Mouse (Mus musculus) forebrain, postnatal 0 days (tissue): ENCODE results near the gene Gm10644. TPM values are rescaled to one million over a fixed set of nuclear protein-coding genes. Genes with fewer than 3 reads are reported as not detected.

Source experiments
- ATAC-seq: fragments of 200-750 bp; cut with Nextera tagmentation; 2 replicates; pipeline ENCODE4 v1.8.0; 2017; ENCODE audit warnings: mild to moderate bottlenecking, moderate library complexity
- DNase-seq: peaks from one replicate; pipeline ENCODE4 v3.0.0-alpha.2; 2015
- H3K27ac ChIP-seq: fragments of 300-500 bp; sonication (generic); 2 replicates; pipeline ENCODE4 v1.5.1; 2014; ENCODE audit warnings: low read depth, mild to moderate bottlenecking, antibody characterized with exemption, low read length, moderate library complexity, mixed read lengths
- H3K27me3 ChIP-seq: fragments of 300-500 bp; sonication (generic); 2 replicates; pipeline ENCODE4 v1.6.1; 2014; ENCODE audit warnings: mild to moderate bottlenecking, low read length, mixed read lengths; ENCODE audit not compliant: insufficient read depth
- H3K36me3 ChIP-seq: fragments of 300-500 bp; sonication (generic); 2 replicates; pipeline ENCODE4 v1.6.1; 2014; ENCODE audit warnings: mild to moderate bottlenecking, moderate library complexity; ENCODE audit not compliant: insufficient read depth
- H3K4me1 ChIP-seq: fragments of 300-500 bp; sonication (generic); 2 replicates; pipeline ENCODE4 v1.6.1; 2014; ENCODE audit warnings: antibody characterized with exemption; ENCODE audit not compliant: insufficient read depth
- H3K4me2 ChIP-seq: fragments of 300-500 bp; sonication (generic); 2 replicates; pipeline ENCODE4 v1.6.1; 2014; ENCODE audit warnings: low read depth, mild to moderate bottlenecking, moderate library complexity
- H3K4me3 ChIP-seq: fragments of 300-500 bp; sonication (generic); 2 replicates; pipeline ENCODE4 v1.5.1; 2014; ENCODE audit warnings: low read depth, low read length, mixed read lengths
- H3K9ac ChIP-seq: fragments of 300-500 bp; sonication (generic); 2 replicates; pipeline ENCODE4 v1.6.1; 2014; ENCODE audit warnings: mild to moderate bottlenecking
- H3K9me3 ChIP-seq: fragments of 300-500 bp; sonication (generic); 2 replicates; pipeline ENCODE4 v1.6.1; 2016; ENCODE audit warnings: low read length
- CTCF ChIP-seq: sonication (generic); IDR thresholded peaks from 2 replicates; pipeline ENCODE4 v1.5.1; 2016; ENCODE audit warnings: antibody characterized with exemption, control low read depth, low read depth
- WGBS: fragments of 180-500 bp; shearing (Covaris S2); extraction: QIAGEN DNeasy Blood & Tissue Kit; methylation state at CpG from one replicate; pipeline ENCODE4 v1.1.7; 2014; 5-methylcytosine and 5-hydroxymethylcytosine counted together
- polyA plus RNA-seq: library from polyadenylated mRNA; unstranded; fragments of >200 nt; fragmentation: Nextera tagmentation; extraction: Ambion mirVana; gene quantifications from 2 replicates; pipeline ENCODE4 v1.2.1, GENCODE M21; 2015
- total RNA-seq: library from RNA; depleted of rRNA; stranded (reverse); fragments of >200 nt; gene quantifications from 2 replicates; pipeline ENCODE4 v1.2.3, GENCODE M21; 2014

The Gm10644 gene
- total and polyA plus RNA-seq, 2 experiments from 2014 or later: 0.14 to 0.40 TPM

DNA sequence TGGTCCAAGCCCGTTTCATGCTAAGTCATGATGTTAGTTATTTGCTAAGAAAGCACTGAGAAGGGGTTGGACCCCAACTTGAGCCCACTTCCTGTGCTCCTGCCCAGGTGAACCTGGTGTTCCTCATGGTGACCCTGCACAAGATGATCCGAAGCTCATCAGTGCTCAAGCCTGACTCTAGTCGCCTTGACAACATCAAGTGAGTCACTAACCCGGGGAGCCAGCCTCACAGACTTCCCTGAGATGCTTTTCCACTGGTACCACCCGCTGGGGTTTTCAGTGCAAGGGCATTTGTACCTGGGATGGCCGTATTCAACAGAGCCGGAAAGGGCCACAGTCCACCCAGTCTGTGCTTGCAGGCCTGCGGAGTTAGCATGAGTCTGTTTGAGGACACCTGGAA, 19.6 kb downstream of the Gm10644 start:
- WGBS: 91% methylated on average over 8 of the region's 8 CpGs
- no peaks in the 10 kb centered on the region for H3K9me3 ChIP-seq
- H3K36me3 ChIP-seq: peaks cover 93% of the 10 kb centered on the region
- DNase-seq (no peak), ATAC-seq (no peak)
- no peak overlapping the region for H3K4me3 ChIP-seq
- H3K4me1 ChIP-seq: no peaks in the 10 kb centered on the region
- H3K9ac ChIP-seq: no peak overlapping the region
- H3K4me2 ChIP-seq: no peak overlapping the region
- no peak for TF ChIP-seq CTCF
- no peak overlapping the region for H3K27ac ChIP-seq
- no peaks in the 10 kb centered on the region for H3K27me3 ChIP-seq

DNA sequence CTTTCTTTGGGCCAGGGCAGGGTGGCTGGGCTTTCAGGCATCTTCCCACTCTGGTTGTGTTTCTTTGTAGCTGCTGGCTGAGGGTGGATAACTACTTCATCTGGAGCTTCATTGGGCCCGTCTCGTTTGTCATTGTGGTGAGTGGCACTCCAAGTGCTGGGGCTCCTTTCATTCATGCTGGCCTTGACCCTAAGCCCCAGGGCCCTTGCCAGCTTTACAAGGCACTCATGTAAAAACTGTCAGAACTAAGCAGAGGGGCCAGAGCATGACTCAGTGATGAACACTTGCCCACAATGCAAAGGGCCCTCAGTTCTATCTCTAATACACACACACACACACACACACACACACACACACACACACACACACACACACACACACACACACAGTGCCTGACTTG, 20.0 kb downstream of the Gm10644 start:
- no peak overlapping the region for H3K27ac ChIP-seq

DNA sequence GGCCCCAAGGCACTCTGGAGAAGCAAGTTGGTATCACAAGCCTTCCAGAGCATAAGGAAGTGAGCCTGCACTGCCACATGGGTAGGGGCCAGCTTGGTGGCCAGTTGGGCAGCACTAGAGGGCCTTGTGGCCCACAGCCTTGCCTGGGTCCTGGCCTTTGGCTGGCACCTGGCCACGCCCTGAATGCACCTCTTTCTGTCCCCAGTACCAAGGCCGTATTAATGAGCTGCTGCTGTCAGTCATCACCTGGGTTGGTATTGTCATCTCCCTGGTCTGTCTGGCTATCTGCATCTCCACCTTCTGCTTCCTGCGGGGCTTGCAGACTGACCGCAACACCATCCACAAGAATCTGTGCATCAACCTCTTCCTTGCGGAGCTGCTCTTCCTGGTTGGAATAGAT, 20.8 kb downstream of the Gm10644 start:
- ATAC-seq: no peak
- TF ChIP-seq CTCF: no peak
- peaks cover 100% of the 10 kb centered on the region for H3K36me3 ChIP-seq

More for the DNA sequence above, 20.0 kb downstream of the Gm10644 start:
- no peak for TF ChIP-seq CTCF
- no peaks in the 10 kb centered on the region for H3K9me3 ChIP-seq
- no peak overlapping the region for H3K4me2 ChIP-seq
- WGBS: 74% methylated on average over 2 of the region's 2 CpGs
- no peak for DNase-seq
- no peaks in the 10 kb centered on the region for H3K27me3 ChIP-seq
- no peak for ATAC-seq
- peaks cover 98% of the 10 kb centered on the region for H3K36me3 ChIP-seq
- H3K9ac ChIP-seq: no peak overlapping the region
- no peak overlapping the region for H3K4me3 ChIP-seq
- no peaks in the 10 kb centered on the region for H3K4me1 ChIP-seq

DNA sequence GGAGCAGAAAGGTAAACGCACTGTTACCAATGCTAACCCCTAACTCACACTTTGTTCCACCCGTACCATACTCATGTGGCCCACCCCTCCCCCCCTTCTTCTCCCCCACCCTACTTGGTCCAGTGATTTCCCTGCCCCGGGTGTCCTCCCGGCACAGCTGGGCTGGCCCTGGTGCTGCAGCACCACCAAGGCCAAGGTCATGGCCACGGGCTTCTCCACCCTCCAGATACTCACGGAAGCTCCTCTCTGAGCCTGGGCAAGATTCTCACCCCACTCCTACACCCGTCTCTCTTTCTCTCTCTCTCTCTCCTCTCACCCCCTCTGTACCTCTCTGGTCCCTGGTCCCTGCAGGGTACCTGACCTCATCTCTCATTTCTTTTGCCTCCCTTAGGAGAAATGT, 28.7 kb downstream of the Gm10644 start:
- H3K36me3 ChIP-seq: peaks cover 87% of the 10 kb centered on the region
- no peak overlapping the region for H3K9ac ChIP-seq
- TF ChIP-seq CTCF: no peak

More for the DNA sequence above, 20.8 kb downstream of the Gm10644 start:
- Histone ChIP-seq H3K9me3 (no peaks in the 10 kb centered on the region), H3K9ac (no peak overlapping the region), H3K27me3 (no peaks in the 10 kb centered on the region), H3K27ac (no peak overlapping the region), H3K4me2 (no peak overlapping the region), H3K4me1 (no peaks in the 10 kb centered on the region), H3K4me3 (no peak overlapping the region)
- WGBS: 85% methylated on average over 5 of the region's 5 CpGs
- DNase-seq: no peak

DNA sequence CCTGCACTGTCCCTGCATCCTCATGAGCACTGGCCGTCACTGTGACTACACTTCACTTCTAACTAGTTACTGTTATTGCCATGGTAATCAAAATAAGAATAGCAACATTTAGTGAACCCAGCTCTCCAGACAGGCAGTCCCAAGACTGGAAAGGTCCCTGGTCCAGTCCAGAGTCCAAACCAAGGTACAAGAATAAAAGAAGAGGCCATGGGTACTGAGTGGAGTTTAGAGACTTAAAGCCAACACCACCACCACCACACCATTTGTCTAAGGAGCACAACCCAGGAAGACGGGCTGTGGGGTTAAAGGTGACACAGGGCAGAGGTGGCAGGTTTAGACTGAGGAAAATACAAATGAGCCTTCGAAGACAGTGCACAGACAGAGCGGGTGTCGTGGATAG, 30.4 kb downstream of the Gm10644 start:
- H3K9ac ChIP-seq: no peak overlapping the region
- H3K9me3 ChIP-seq: no peaks in the 10 kb centered on the region
- DNase-seq (no peak), ATAC-seq (no peak)
- H3K4me1 ChIP-seq: no peaks in the 10 kb centered on the region
- no peaks in the 10 kb centered on the region for H3K27me3 ChIP-seq
- no peak overlapping the region for H3K4me2 ChIP-seq
- TF ChIP-seq CTCF: no peak
- H3K36me3 ChIP-seq: peaks cover 85% of the 10 kb centered on the region
- H3K27ac ChIP-seq: no peak overlapping the region
- WGBS: 90% methylated on average over 5 of the region's 5 CpGs
- H3K4me3 ChIP-seq: no peak overlapping the region

More for the DNA sequence above, 28.7 kb downstream of the Gm10644 start:
- H3K27ac ChIP-seq: no peak overlapping the region
- ATAC-seq: no peak
- H3K27me3 ChIP-seq: no peaks in the 10 kb centered on the region
- H3K4me3 ChIP-seq: no peak overlapping the region
- H3K9me3 ChIP-seq: no peaks in the 10 kb centered on the region
- DNase-seq: no peak
- 84% methylated on average over 7 of the region's 7 CpGs for WGBS
- no peak overlapping the region for H3K4me2 ChIP-seq
- H3K4me1 ChIP-seq: no peaks in the 10 kb centered on the region

DNA sequence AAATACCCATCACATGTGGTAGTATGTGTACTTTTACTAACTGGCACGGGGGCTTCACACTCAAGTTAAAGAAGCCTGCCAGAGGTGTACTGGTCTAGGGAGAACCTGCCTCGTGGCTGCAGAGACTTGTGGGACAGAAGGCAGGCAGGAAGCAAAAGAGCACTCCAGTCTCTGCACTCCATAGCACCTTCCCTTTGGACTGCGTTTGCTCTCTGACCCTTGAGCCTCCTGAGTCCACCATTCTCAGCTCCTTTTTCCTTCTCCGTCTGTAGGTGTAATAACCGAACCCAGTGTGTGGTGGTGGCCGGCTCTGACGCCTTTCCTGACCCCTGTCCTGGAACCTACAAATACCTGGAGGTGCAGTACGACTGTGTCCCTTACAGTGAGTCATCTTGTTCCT, 32.3 kb downstream of the Gm10644 start:
- Histone ChIP-seq H3K4me3 (no peak overlapping the region), H3K4me1 (no peaks in the 10 kb centered on the region), H3K27ac (no peak overlapping the region), H3K36me3 (peaks cover 76% of the 10 kb centered on the region), H3K27me3 (no peaks in the 10 kb centered on the region), H3K9me3 (no peaks in the 10 kb centered on the region), H3K4me2 (no peak overlapping the region), H3K9ac (no peak overlapping the region)
- WGBS: 94% methylated on average over 8 of the region's 8 CpGs
- ATAC-seq (no peak), DNase-seq (no peak)
- TF ChIP-seq CTCF: no peak

DNA sequence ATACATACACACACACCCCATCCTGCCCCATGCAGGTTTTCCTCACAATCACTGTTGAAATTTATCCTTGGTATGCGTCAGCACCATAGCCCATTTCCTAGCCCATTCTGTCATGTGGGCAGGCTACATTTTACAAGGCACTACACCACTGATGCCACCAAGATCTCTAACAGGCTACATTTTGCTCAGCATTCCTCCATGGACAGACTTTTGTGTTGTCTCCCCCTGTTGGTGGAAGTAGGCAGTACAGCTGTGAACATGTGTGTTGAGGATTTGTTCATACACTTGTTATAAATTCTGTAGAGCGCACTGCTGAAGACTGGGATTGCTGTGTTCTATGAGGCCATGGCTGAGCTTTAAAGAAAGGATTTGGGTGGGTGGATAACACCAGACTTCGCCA, 33.4 kb downstream of the Gm10644 start:
- peak; percentile 93 for DNase-seq
- 0 out of 2 replicates have a peak overlapping the region, but pooled peaks have one; percentile 10 for H3K27ac ChIP-seq
- no peaks in the 10 kb centered on the region for H3K4me1 ChIP-seq
- 62% methylated on average over 3 of the region's 3 CpGs for whole genome bisulfite sequencing
- ATAC-seq: peak; percentile 83
- H3K9me3 ChIP-seq: no peaks in the 10 kb centered on the region
- H3K4me2 ChIP-seq: no peak overlapping the region
- peaks cover 72% of the 10 kb centered on the region for H3K36me3 ChIP-seq
- no peak overlapping the region for H3K9ac ChIP-seq
- H3K4me3 ChIP-seq: no peak overlapping the region
- TF ChIP-seq CTCF: peak; percentile 98
- no peaks in the 10 kb centered on the region for H3K27me3 ChIP-seq

DNA sequence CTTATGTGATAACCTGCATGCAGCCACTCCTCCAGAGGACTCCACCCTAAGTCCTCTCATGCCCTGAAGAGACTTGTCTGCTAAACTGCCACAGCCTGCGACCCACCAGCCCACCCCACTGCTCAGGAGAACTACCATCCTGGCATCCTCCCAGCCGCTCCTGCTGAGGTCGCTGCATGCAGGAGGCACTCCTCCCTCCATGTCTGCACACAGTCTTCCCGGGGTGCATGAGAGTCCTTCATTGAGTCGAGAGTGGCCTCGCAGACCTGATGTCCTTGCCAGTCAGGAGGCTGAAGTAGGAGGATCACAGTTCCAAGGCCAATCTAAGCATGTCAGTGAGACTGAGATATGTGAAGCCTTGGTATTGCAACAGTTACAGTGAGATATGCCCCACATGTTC, 37.4 kb downstream of the Gm10644 start:
- Histone ChIP-seq H3K4me3 (no peak overlapping the region), H3K27ac (no peak overlapping the region), H3K4me1 (peaks cover 10% of the 10 kb centered on the region; the same call in 1 of the 2 replicates), H3K9ac (no peak overlapping the region), H3K9me3 (no peaks in the 10 kb centered on the region), H3K27me3 (no peaks in the 10 kb centered on the region), H3K4me2 (no peak overlapping the region), H3K36me3 (peaks cover 42% of the 10 kb centered on the region)
- no peak for ATAC-seq
- no peak for TF ChIP-seq CTCF
- WGBS: 72% methylated on average over 6 of the region's 6 CpGs
- no peak for DNase-seq
